Mouse (Mus musculus) layer of hippocampus, postnatal 36 days (tissue): Measurements from ENCODE around the gene Psma2. TPM values are rescaled to one million over a fixed set of nuclear protein-coding genes. Genes with fewer than 3 reads are reported as not detected.

Experiments used
- DNase-seq, 2 experiments: peaks; one replicate each; pipeline ENCODE4 v3.0.0; 2022
- total RNA-seq, 2 experiments: library from RNA; stranded (reverse); gene quantifications; 2 replicates each; pipeline ENCODE4 v1.2.3; 2021

Gene Psma2
- 10 to 100 TPM; 63.1 to 66.8 TPM for total RNA-seq

- peak; percentile 98 for DNase-seq
These were observed at the start of gene Psma2, which contains the start of gene Mrpl32 for GRCm38 (mm10) chr13:14612926-14613529. Psma2 (plus strand) TSS chr13:14613240. Mrpl32 (minus strand) TSS chr13:14613165.

GRCm38 (mm10) chr13:14574128-14574527 is 38.9 kb upstream of the Psma2 start:
- no peak for DNase-seq

- DNase-seq, result no peak
These were observed 32.6 kb upstream of the Psma2 start for GRCm38 (mm10) chr13:14580392-14580791.

- peak; percentile 11 to 24 for DNase-seq
These were observed 10.3 kb upstream of the Psma2 start for GRCm38 (mm10) chr13:14602744-14603143.

- DNase-seq, result no peak
These were observed 5.4 kb upstream of the Psma2 start for GRCm38 (mm10) chr13:14607616-14608015.

DNA sequence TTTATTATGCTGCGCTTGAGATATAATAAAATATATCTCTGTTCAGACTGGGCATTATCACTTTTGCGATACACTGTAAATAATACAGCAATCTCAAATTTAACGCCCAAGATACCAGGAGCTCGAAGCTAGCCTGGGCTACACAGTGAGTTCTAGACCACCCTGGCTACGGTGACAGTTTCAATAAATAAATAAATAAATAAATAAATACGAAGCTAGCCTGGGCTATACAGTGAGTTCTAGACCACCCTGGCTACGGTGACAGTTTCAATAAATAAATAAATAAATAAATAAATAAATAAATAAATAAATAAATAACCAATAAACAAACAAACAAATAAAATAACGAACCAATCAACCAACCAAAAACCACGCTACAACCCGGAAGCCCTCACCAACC is 577 bp upstream of the Psma2 start:
- no peak for DNase-seq

GRCm38 (mm10) chr13:14613553-14613952 is 513 bp downstream of the Psma2 start:
- no peak for DNase-seq

- peak in 1 of 2 experiments; percentile 34 for DNase-seq
These were observed 5.7 kb downstream of the Psma2 start for GRCm38 (mm10) chr13:14618724-14619123.

DNA sequence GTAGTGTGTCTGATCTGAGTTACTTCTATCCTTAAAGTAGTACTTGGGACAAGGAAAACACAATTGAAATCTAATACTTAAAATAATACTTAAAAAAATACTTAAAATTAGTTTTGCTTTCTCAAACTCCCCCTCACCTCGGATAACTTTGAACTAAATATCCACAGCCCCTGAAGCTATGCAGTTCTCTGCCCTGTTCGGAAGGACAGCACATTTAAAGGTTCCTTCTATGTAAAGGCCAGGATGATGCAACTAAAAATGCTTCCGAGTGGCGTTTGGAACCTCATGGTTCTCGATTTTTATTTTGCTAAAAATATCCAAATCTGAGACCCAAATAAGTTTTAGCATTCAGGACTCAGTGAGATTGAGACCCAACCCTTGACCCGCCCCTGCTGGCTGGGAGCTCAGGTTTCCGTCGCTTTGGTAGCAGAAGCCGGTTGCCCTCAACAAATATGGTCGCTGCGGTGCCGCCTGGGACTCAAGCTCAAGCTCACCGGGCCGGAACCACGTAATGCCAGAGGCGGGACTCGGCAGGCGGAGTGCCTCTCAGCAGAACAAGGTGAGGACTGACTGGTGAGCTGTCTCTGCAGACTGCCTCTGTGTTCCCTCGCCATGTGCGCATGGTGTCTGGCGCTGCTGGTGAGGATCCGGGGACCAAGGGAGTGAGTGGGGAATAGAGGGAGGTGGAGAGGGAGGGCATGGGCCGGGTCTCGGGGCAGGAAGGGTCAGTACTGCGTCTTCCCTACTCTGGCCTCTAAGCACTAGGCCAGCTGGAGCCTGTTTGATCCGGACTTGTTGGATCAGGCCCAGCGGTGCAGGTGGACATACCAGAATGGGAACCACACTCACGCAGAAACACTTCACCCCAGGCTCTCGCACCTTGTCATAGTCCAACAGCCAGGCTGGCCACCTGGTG is 16.9 kb downstream of the Psma2 start, which contains the start of gene AW209491:
TSS of gene AW209491 (plus strand) at position 429 of the 916 bp plus-strand sequence.
- DNase-seq, result peak; percentile 93 to 94

DNA sequence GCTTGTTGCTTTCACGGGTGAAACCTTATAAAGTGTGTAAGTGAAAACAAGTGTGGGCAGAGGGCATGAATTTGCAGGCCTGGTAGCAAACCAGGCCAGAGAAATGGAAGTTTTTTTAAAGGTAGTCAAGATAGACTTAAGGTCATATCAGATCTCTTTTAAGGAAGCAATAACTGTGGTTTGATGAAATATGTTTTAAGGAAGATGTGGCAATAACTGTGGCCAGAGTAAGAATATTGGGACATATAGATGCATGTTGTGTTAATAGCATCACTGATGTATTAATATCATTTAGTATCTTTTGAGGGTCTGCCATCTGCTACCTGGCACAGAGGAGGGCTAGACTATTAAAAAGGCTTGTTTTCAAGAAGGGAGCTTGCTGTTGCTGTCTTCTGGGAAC is 27.0 kb downstream of the Psma2 start:
- no peak for DNase-seq

DNA sequence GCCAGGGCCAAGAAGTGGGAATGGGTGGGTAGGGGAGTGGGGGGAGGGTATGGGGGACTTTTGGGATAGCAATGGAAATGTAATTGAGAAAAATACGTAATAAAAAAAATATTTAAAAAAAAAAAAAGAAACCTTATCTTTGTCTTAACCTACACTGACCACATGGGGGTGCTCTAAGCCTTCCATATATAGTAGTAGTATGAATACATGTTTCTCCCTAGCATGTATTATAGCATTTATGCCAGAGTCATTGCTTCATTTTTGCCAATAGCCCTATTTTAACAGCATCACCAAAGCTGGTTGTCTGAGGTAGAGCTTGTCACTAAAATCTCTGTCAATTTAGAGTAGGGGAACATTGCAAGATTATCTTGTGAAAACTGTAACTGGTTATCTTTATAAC is 36.3 kb downstream of the Psma2 start:
- no peak for DNase-seq

DNA sequence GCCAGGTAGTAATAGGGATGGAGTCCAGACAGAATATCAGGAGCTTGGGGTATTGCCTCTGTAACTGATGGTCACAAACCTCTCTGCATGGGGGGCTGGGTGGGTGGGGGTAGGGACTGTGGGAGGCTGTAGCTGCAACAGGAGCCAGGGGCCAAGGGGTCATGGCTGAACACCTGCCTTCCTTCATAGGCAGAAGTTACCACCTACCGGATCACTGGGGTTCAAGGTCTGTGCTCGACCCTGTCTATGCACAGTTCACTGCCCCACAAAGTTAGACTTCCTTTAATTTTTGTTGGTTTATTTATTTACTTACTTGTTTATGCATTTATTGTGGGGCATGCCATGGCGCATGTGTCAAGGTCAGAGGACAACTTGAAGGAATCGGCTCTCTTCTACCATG is 54.1 kb downstream of the Psma2 start:
- no peak for DNase-seq

DNA sequence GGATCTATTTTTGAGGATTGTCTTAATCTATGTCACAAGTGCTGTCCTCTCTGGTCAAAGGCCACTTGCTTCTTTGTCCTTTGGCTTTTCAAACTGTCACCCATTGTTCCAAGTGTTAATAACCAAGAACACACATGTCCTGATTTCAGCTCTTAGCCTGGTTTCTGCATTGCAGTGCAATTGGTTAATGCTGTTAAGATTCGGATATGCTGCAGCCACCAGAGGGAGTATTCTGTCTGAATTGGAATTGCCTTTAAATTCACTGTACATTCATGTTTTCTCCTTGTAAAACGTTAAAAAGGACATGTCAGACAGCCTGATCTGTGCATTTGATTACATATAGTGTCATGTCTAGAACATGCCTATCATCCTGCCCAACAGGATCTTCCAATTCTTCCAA is 57.3 kb downstream of the Psma2 start:
- peak in 1 of 2 experiments; percentile 13 for DNase-seq

GRCm38 (mm10) chr13:14688955-14689354 is 75.9 kb downstream of the Psma2 start:
- no peak for DNase-seq

GRCm38 (mm10) chr13:14716801-14717200 is 103.8 kb downstream of the Psma2 start:
- no peak for DNase-seq

DNA sequence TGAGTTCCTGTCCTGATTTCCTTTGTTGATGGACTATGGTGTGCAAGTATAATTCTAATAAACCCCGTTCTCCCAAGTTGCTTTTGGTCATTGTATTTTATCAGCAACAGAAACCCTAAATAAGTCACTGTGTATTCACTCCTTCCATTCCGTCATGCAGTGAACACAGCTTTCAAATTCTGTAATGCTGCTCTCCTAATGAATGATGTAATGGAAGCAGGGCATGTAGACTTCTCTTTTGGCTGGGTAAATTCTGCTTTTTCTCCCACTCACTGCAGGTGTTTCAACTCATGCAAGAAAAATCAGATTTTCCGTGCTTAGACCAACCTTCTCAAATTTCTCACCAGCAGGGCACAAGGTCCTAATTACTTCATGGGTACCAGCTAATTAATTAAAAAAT is 104.7 kb downstream of the Psma2 start:
- DNase-seq, result no peak

Other genes starting within 250 kb of the Psma2 start
- gene Hecw1, start 90.0 kb upstream of the Psma2 start, total RNA-seq, result 10 to 100 TPM; 61.4 to 63.8 TPM
- 10 to 100 TPM; 27.6 to 35.0 TPM for gene Mrpl32, start 75 bp upstream of the Psma2 start, total RNA-seq
- 10 to 100 TPM; 20.6 to 21.4 TPM for gene AW209491, start 16.9 kb downstream of the Psma2 start, total RNA-seq